Mouse (Mus musculus): Measurements from ENCODE around the gene Kazn. TPM values are rescaled to one million over a fixed set of nuclear protein-coding genes. Genes with fewer than 3 reads are reported as not detected.
A peak's percentile ranks its signal among the peaks of the same experiment; 100 is the strongest.

Gene Kazn
- polyA plus RNA-seq (2015; fragmentation: Nextera tagmentation; extraction: Ambion mirVana), result 16.2 and 16.4 TPM in 2 replicates

DNA sequence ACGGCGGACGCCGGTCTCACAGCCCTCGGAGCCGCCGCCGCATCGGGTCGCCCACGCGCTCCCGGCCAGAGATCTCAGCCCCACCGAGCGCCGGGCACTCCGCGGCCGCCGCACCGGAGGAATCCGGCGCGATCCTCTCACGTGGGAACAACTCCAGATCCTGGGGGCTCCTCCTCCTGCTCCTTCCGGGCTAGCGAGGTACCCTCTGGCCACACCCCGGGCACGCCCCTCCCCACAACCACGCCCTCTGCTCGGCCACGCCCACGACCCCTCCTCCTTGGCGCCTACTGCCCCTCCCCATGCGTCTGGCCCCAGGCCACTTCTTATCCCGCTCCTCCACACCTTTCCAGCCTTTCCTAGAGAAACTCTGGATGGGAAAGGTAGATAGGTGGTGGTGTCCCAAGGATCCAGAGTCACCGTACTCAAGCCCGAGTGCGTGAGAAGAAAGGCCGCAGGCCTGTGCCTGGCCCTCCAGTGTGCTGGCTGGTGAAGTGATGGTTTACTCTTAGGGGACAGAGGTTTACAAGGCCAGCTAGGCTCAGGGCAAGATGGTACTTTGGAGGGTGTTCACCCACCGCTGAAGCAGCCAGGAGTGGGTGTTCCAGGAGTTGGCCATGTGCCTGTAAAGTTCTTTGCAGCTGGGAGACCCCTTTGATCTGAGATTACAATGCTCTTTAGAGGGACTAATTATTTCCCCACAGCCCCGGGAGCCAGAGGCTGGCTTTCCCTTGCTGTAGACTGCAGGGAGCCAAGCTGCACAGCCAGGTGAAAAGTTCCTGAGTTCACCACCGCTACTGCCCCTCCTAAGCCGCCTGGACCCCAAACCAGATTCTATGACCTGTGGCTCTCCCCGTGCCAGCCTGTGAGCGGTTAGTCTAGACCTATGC, at the start of gene Kazn:
Kazn (minus strand) TSS at position 162 of the 887 bp plus-strand sequence.
- no peaks in the 10 kb centered on the region for H3K9me3 ChIP-seq (replicated peaks; ENCODE audit: low read length)
- peak; percentile 16; the same call in 1 of the 2 replicates for TF ChIP-seq CTCF (IDR thresholded peaks at IDR 0.05; ENCODE audit: low read depth)
- peak within 1 kb of the TSS; percentile 67 for H3K4me3 ChIP-seq (replicated peaks; ENCODE audit: low read depth, low read length)
- peak; percentile 93 for DNase-seq (ENCODE audit: low spot score)
- peak within 1 kb of the TSS; percentile 72 for H3K9ac ChIP-seq (ENCODE audit: low read depth, low read length)
- no peaks in the 10 kb centered on the region for H3K27me3 ChIP-seq (ENCODE audit: insufficient read depth, low read length)
- H3K36me3 ChIP-seq (ENCODE audit: insufficient read depth, low read length), result no peaks in the 10 kb centered on the region
- peak within 1 kb of the TSS; percentile 76 for H3K4me2 ChIP-seq (ENCODE audit: low read length)
- peak; percentile 88 for ATAC-seq (replicated peaks; ENCODE audit: low FRiP score, low read depth)
- H3K27ac ChIP-seq, result peak within 1 kb of the TSS; percentile 78
- peaks cover 20% of the 10 kb centered on the region for H3K4me1 ChIP-seq (replicated peaks; ENCODE audit: insufficient read depth, low read length)
- 7% methylated on average over 40 of the region's 46 CpGs for WGBS

DNA sequence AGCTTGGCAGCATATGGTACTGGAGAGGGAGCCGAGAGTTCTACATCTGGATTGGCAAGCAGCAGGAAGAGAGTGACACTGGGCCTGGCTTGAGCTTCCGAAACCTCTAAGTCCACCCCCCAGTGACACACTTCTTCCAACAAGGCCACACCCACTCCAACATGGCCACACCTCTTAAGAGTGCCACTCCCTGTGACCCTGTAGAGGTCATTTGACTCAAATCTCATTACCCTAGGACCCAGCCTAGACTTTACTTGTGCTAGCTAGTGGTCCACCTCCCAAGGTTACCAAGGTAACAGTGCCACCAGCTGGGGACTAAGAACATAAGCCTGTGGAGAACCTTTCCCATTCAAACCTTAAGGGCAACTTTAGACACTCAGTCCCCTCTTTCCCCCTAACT, 46.3 kb upstream of the Kazn start:
- Histone ChIP-seq H3K27ac (no peak overlapping the region), H3K27me3 (ENCODE audit: insufficient read depth, low read length) (no peaks in the 10 kb centered on the region), H3K4me2 (ENCODE audit: low read length) (no peak overlapping the region), H3K4me1 (replicated peaks; ENCODE audit: insufficient read depth, low read length) (no peaks in the 10 kb centered on the region), H3K9me3 (replicated peaks; ENCODE audit: low read length) (no peaks in the 10 kb centered on the region), H3K36me3 (ENCODE audit: insufficient read depth, low read length) (no peaks in the 10 kb centered on the region), H3K9ac (ENCODE audit: low read depth, low read length) (no peak overlapping the region), H3K4me3 (replicated peaks; ENCODE audit: low read depth, low read length) (no peak overlapping the region)
- no peak for TF ChIP-seq CTCF (IDR thresholded peaks at IDR 0.05; ENCODE audit: low read depth)
- ATAC-seq (replicated peaks; ENCODE audit: low FRiP score, low read depth) (no peak), DNase-seq (ENCODE audit: low spot score) (no peak)
- WGBS, result 77% methylated on average over 2 of the region's 2 CpGs

DNA sequence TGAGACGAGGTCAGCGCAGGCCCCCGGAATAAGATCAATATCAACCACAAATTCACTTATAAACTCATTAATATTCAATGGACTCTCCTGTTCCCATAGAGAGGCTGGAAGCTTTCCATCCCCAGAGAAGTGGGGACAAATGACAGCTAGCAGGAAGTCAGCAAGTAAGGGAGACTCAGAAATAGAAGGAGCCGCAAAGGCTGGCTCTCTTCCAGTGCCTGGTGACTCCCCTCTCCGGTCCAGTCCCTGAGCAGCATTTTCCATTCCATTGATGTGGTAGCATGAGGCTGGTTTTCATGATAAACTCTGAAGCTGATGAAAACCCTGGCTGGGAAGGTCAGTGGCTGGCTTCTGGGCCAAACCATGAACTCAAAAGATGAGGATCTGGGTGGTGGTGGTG, 44.7 kb upstream of the Kazn start:
- H3K27ac ChIP-seq, result no peak overlapping the region
- no peaks in the 10 kb centered on the region for H3K9me3 ChIP-seq (replicated peaks; ENCODE audit: low read length)
- H3K4me3 ChIP-seq (replicated peaks; ENCODE audit: low read depth, low read length), result no peak overlapping the region
- no peaks in the 10 kb centered on the region for H3K27me3 ChIP-seq (ENCODE audit: insufficient read depth, low read length)
- H3K9ac ChIP-seq (ENCODE audit: low read depth, low read length), result no peak overlapping the region
- no peaks in the 10 kb centered on the region for H3K36me3 ChIP-seq (ENCODE audit: insufficient read depth, low read length)
- H3K4me1 ChIP-seq (replicated peaks; ENCODE audit: insufficient read depth, low read length), result no peaks in the 10 kb centered on the region
- no peak for ATAC-seq (replicated peaks; ENCODE audit: low FRiP score, low read depth)
- TF ChIP-seq CTCF (IDR thresholded peaks at IDR 0.05; ENCODE audit: low read depth), result no peak
- WGBS, result 69% methylated on average over 5 of the region's 5 CpGs
- H3K4me2 ChIP-seq (ENCODE audit: low read length), result no peak overlapping the region
- DNase-seq (ENCODE audit: low spot score), result no peak

DNA sequence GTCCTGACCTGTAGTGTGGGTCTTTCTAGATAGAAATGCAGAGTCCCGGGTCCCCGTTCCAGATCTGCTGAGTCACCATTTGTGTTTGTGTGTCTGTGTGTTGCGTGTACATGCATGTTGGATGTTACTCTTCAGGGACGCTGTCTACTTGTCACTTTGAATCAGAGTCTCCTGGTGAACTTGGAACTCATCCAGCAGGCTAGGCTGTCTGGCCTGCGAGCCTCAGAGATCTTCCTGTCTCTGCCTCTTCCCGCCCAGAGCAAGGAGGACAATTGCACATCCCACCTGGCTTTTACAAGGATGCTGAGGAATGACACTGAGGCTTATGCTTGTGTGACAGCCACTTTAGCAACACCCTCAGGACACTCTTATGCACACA, 39.0 kb upstream of the Kazn start:
- no peak for TF ChIP-seq CTCF (IDR thresholded peaks at IDR 0.05; ENCODE audit: low read depth)
- Histone ChIP-seq H3K4me1 (replicated peaks; ENCODE audit: insufficient read depth, low read length) (0 out of 2 replicates have a peak, but pooled peaks cover 7% of the 10 kb centered on the region), H3K4me2 (ENCODE audit: low read length) (0 out of 2 replicates have a peak overlapping the region, but pooled peaks have one; percentile 28), H3K4me3 (replicated peaks; ENCODE audit: low read depth, low read length) (no peak overlapping the region), H3K9me3 (replicated peaks; ENCODE audit: low read length) (no peaks in the 10 kb centered on the region), H3K27ac (no peak overlapping the region), H3K36me3 (ENCODE audit: insufficient read depth, low read length) (no peaks in the 10 kb centered on the region), H3K27me3 (ENCODE audit: insufficient read depth, low read length) (no peaks in the 10 kb centered on the region), H3K9ac (ENCODE audit: low read depth, low read length) (no peak overlapping the region)
- 81% methylated on average over 6 of the region's 6 CpGs for WGBS
- no peak for DNase-seq (ENCODE audit: low spot score)
- no peak for ATAC-seq (replicated peaks; ENCODE audit: low FRiP score, low read depth)

DNA sequence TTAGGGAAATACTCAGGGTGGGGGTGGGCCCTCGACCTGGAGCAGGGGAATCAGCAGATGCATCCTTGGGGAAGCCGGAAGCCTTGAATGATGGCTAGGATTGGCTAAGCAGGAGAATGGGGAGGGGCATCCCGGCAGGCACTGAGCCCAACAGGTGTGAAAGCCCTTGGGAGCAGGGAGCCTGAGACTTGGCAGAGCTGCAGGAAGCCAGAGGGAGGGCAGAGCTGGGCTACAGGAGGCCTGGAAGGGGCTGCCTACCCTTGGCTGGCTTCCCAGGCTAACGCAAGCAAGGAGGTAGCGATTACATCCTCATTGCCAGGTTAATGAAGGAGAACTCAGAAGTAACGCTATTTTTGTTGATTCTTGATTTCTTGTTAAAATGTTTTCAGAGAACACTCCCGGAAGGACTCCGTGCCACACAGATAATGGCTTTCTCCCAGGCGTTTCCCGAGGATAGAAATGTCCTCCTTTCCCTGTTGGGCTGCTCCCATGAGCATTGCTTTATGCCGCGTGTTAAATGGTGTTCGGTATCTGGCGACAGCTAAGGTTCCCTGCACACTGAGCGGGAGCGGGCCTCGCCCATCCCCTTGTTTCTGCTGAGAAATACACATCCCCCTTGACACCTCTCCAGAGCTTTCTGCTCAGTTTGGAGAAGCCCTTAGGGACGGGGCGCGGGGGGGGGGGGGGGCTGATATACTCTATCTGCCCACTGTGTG, 38.4 kb upstream of the Kazn start:
- H3K9me3 ChIP-seq (replicated peaks; ENCODE audit: low read length), result no peaks in the 10 kb centered on the region
- ATAC-seq (replicated peaks; ENCODE audit: low FRiP score, low read depth) (peak; percentile 71), DNase-seq (ENCODE audit: low spot score) (peak; percentile 63)
- H3K4me1 ChIP-seq (replicated peaks; ENCODE audit: insufficient read depth, low read length), result 0 out of 2 replicates have a peak, but pooled peaks cover 7% of the 10 kb centered on the region
- no peak overlapping the region for H3K4me3 ChIP-seq (replicated peaks; ENCODE audit: low read depth, low read length)
- H3K4me2 ChIP-seq (ENCODE audit: low read length), result peak overlapping the region; percentile 28
- TF ChIP-seq CTCF (IDR thresholded peaks at IDR 0.05; ENCODE audit: low read depth), result no peak
- no peak overlapping the region for H3K27ac ChIP-seq
- 16% methylated on average over 20 of the region's 20 CpGs for WGBS
- H3K36me3 ChIP-seq (ENCODE audit: insufficient read depth, low read length), result no peaks in the 10 kb centered on the region
- H3K27me3 ChIP-seq (ENCODE audit: insufficient read depth, low read length), result no peaks in the 10 kb centered on the region
- H3K9ac ChIP-seq (ENCODE audit: low read depth, low read length), result no peak overlapping the region

DNA sequence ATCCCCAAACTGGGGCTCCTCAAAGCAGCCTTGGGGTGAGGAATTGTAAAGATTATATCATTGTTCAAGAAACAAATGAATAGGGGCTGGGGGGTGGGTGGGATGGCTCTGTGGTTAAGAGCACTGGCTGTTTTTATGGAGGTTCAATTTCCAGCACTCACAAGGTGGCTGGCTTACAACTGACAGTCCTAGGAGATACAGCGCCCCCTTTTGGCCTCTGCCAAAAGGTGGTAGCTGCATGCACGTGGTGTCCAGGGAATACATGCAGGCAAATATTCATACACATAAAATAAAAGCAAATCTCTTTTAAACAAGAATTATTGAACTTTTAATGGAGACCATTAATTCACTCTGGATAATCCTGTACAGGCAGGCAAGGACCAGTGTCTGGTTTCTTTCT, 36.0 kb upstream of the Kazn start:
- no peaks in the 10 kb centered on the region for H3K27me3 ChIP-seq (ENCODE audit: insufficient read depth, low read length)
- no peak overlapping the region for H3K9ac ChIP-seq (ENCODE audit: low read depth, low read length)
- peak; percentile 46; the same call in 1 of the 2 replicates for TF ChIP-seq CTCF (IDR thresholded peaks at IDR 0.05; ENCODE audit: low read depth)
- no peaks in the 10 kb centered on the region for H3K36me3 ChIP-seq (ENCODE audit: insufficient read depth, low read length)
- no peaks in the 10 kb centered on the region for H3K9me3 ChIP-seq (replicated peaks; ENCODE audit: low read length)
- ATAC-seq (replicated peaks; ENCODE audit: low FRiP score, low read depth), result no peak
- no peak for DNase-seq (ENCODE audit: low spot score)
- 0 out of 2 replicates have a peak, but pooled peaks cover 7% of the 10 kb centered on the region for H3K4me1 ChIP-seq (replicated peaks; ENCODE audit: insufficient read depth, low read length)
- 49% methylated on average over 2 of the region's 2 CpGs for WGBS
- H3K4me2 ChIP-seq (ENCODE audit: low read length), result no peak overlapping the region
- H3K4me3 ChIP-seq (replicated peaks; ENCODE audit: low read depth, low read length), result no peak overlapping the region
- H3K27ac ChIP-seq, result no peak overlapping the region

Measured in kidney, postnatal 0 days (tissue).